Mouse (Mus musculus): Measurements from ENCODE around the gene Cradd. TPM values are rescaled to one million over a fixed set of nuclear protein-coding genes. Genes with fewer than 3 reads are reported as not detected.

The Cradd gene
- polyA plus RNA-seq, 1 experiment: 0.78 TPM

- Histone ChIP-seq H3K27me3 (ENCODE audit: control insufficient read depth) (no peaks in the 10 kb centered on the region), H3K36me3 (ENCODE audit: control insufficient read depth) (no peaks in the 10 kb centered on the region), H3K4me3 (replicated peaks) (no peak overlapping the region), H3K4me1 (ENCODE audit: control insufficient read depth) (peaks cover under 1% of the 10 kb centered on the region), H3K9me3 (ENCODE audit: control insufficient read depth, low read length) (no peaks in the 10 kb centered on the region)
- TF ChIP-seq TAL1 (IDR thresholded peaks at IDR 0.05; ENCODE audit: low read length) (no peak), GATA1 (IDR thresholded peaks at IDR 0.05; ENCODE audit: low read length) (no peak)
Observed at GRCm38 (mm10) chr10:95278085-95278484, 45.8 kb downstream of the Cradd start.

- H3K4me1 ChIP-seq (ENCODE audit: control insufficient read depth): no peaks in the 10 kb centered on the region; the same call in 1 of the 2 replicates
- H3K36me3 ChIP-seq (ENCODE audit: control insufficient read depth): no peaks in the 10 kb centered on the region
- peaks cover 7% of the 10 kb centered on the region for H3K9me3 ChIP-seq (ENCODE audit: control insufficient read depth, low read length)
- no peak for TF ChIP-seq TAL1 (IDR thresholded peaks at IDR 0.05; ENCODE audit: low read length)
- TF ChIP-seq GATA1 (IDR thresholded peaks at IDR 0.05; ENCODE audit: low read length): no peak
- no peak overlapping the region for H3K4me3 ChIP-seq (replicated peaks)
- H3K27me3 ChIP-seq (ENCODE audit: control insufficient read depth): no peaks in the 10 kb centered on the region
Observed at GRCm38 (mm10) chr10:95275488-95275887, 48.4 kb downstream of the Cradd start.

- Histone ChIP-seq H3K27me3 (ENCODE audit: control insufficient read depth) (no peaks in the 10 kb centered on the region), H3K36me3 (ENCODE audit: control insufficient read depth) (no peaks in the 10 kb centered on the region), H3K4me1 (ENCODE audit: control insufficient read depth) (no peaks in the 10 kb centered on the region; the same call in 1 of the 2 replicates), H3K4me3 (replicated peaks) (no peak overlapping the region), H3K9me3 (ENCODE audit: control insufficient read depth, low read length) (peaks cover 7% of the 10 kb centered on the region)
- TF ChIP-seq TAL1 (IDR thresholded peaks at IDR 0.05; ENCODE audit: low read length): no peak
- no peak for TF ChIP-seq GATA1 (IDR thresholded peaks at IDR 0.05; ENCODE audit: low read length)
Observed at GRCm38 (mm10) chr10:95273226-95273625, 50.7 kb downstream of the Cradd start.

- TF ChIP-seq TAL1 (IDR thresholded peaks at IDR 0.05; ENCODE audit: low read length) (no peak), GATA1 (IDR thresholded peaks at IDR 0.05; ENCODE audit: low read length) (no peak)
Observed at GRCm38 (mm10) chr10:95269151-95269550, 54.8 kb downstream of the Cradd start.

GRCm38 (mm10) chr10:95268366-95268765 lies 55.6 kb downstream of the Cradd start:
- H3K4me1 ChIP-seq (ENCODE audit: control insufficient read depth): peaks cover 9% of the 10 kb centered on the region

More at GRCm38 (mm10) chr10:95269151-95269550, 54.8 kb downstream of the Cradd start:
- peaks cover 9% of the 10 kb centered on the region for H3K4me1 ChIP-seq (ENCODE audit: control insufficient read depth)
- peaks cover 28% of the 10 kb centered on the region for H3K27me3 ChIP-seq (ENCODE audit: control insufficient read depth)
- H3K4me3 ChIP-seq (replicated peaks): no peak overlapping the region
- no peaks in the 10 kb centered on the region for H3K36me3 ChIP-seq (ENCODE audit: control insufficient read depth)
- peaks cover 7% of the 10 kb centered on the region for H3K9me3 ChIP-seq (ENCODE audit: control insufficient read depth, low read length)

GRCm38 (mm10) chr10:95266983-95267382 lies 57.0 kb downstream of the Cradd start:
- no peaks in the 10 kb centered on the region for H3K36me3 ChIP-seq (ENCODE audit: control insufficient read depth)
- H3K27me3 ChIP-seq (ENCODE audit: control insufficient read depth): peaks cover 44% of the 10 kb centered on the region
- no peak overlapping the region for H3K4me3 ChIP-seq (replicated peaks)
- TF ChIP-seq GATA1 (IDR thresholded peaks at IDR 0.05; ENCODE audit: low read length) (no peak), TAL1 (IDR thresholded peaks at IDR 0.05; ENCODE audit: low read length) (no peak)
- peaks cover 9% of the 10 kb centered on the region for H3K4me1 ChIP-seq (ENCODE audit: control insufficient read depth)
- peaks cover under 1% of the 10 kb centered on the region for H3K9me3 ChIP-seq (ENCODE audit: control insufficient read depth, low read length)

More at GRCm38 (mm10) chr10:95268366-95268765, 55.6 kb downstream of the Cradd start:
- H3K27me3 ChIP-seq (ENCODE audit: control insufficient read depth): peaks cover 33% of the 10 kb centered on the region
- peaks cover 7% of the 10 kb centered on the region for H3K9me3 ChIP-seq (ENCODE audit: control insufficient read depth, low read length)
- no peaks in the 10 kb centered on the region for H3K36me3 ChIP-seq (ENCODE audit: control insufficient read depth)
- no peak for TF ChIP-seq GATA1 (IDR thresholded peaks at IDR 0.05; ENCODE audit: low read length)
- no peak for TF ChIP-seq TAL1 (IDR thresholded peaks at IDR 0.05; ENCODE audit: low read length)
- no peak overlapping the region for H3K4me3 ChIP-seq (replicated peaks)

- Histone ChIP-seq H3K4me3 (replicated peaks) (no peak overlapping the region), H3K27me3 (ENCODE audit: control insufficient read depth) (peaks cover 44% of the 10 kb centered on the region), H3K36me3 (ENCODE audit: control insufficient read depth) (no peaks in the 10 kb centered on the region), H3K4me1 (ENCODE audit: control insufficient read depth) (peaks cover 9% of the 10 kb centered on the region), H3K9me3 (ENCODE audit: control insufficient read depth, low read length) (no peaks in the 10 kb centered on the region)
- TF ChIP-seq GATA1 (IDR thresholded peaks at IDR 0.05; ENCODE audit: low read length) (no peak), TAL1 (IDR thresholded peaks at IDR 0.05; ENCODE audit: low read length) (no peak)
Observed at GRCm38 (mm10) chr10:95266041-95266762, 57.7 kb downstream of the Cradd start.

GRCm38 (mm10) chr10:95265576-95265975 lies 58.4 kb downstream of the Cradd start:
- H3K4me3 ChIP-seq (replicated peaks): no peak overlapping the region
- H3K36me3 ChIP-seq (ENCODE audit: control insufficient read depth): no peaks in the 10 kb centered on the region
- H3K27me3 ChIP-seq (ENCODE audit: control insufficient read depth): peaks cover 44% of the 10 kb centered on the region
- TF ChIP-seq GATA1 (IDR thresholded peaks at IDR 0.05; ENCODE audit: low read length): no peak
- no peak for TF ChIP-seq TAL1 (IDR thresholded peaks at IDR 0.05; ENCODE audit: low read length)
- H3K4me1 ChIP-seq (ENCODE audit: control insufficient read depth): peaks cover 9% of the 10 kb centered on the region
- no peaks in the 10 kb centered on the region for H3K9me3 ChIP-seq (ENCODE audit: control insufficient read depth, low read length)

GRCm38 (mm10) chr10:95264485-95265321 lies 59.2 kb downstream of the Cradd start:
- H3K9me3 ChIP-seq (ENCODE audit: control insufficient read depth, low read length): no peaks in the 10 kb centered on the region
- TF ChIP-seq GATA1 (IDR thresholded peaks at IDR 0.05; ENCODE audit: low read length): no peak
- TF ChIP-seq TAL1 (IDR thresholded peaks at IDR 0.05; ENCODE audit: low read length): no peak
- peaks cover 9% of the 10 kb centered on the region for H3K4me1 ChIP-seq (ENCODE audit: control insufficient read depth)
- H3K36me3 ChIP-seq (ENCODE audit: control insufficient read depth): no peaks in the 10 kb centered on the region
- peaks cover 44% of the 10 kb centered on the region for H3K27me3 ChIP-seq (ENCODE audit: control insufficient read depth)
- peak overlapping the region; percentile 37 for H3K4me3 ChIP-seq (replicated peaks)
